Comparison of ENCODE assay signal across 9 mouse cellular contexts in genomic region chr1:187604691-187605310, GRCm38 (mm10). TPM values are rescaled to one million over a fixed set of nuclear protein-coding genes. Genes with fewer than 3 reads are reported as not detected.
DNase-seq lines count a peak whose midpoint lies in the region; ATAC-seq and TF ChIP-seq lines count a peak whose summit lies in the region.
"Had no signal": no experiment of that assay in that cellular context is flagged by ENCODE, and none has a peak within 500 bp of the region (broad histone marks: within the 10 kb centered on the region; RNA-seq: fewer than 3 reads in every experiment).

No protein-coding gene starts in this region.

- no peak for TF ChIP-seq CTCF in stomach, postnatal 0 days (IDR thresholded peaks at IDR 0.05; ENCODE audit: low read depth)
- no peak for TF ChIP-seq CTCF in liver, postnatal 0 days (IDR thresholded peaks at IDR 0.05; ENCODE audit: low read depth)

- no peak overlapping the region for H3K27ac ChIP-seq in lung, embryonic 16.5 days (ENCODE audit: low read length)
- no peak overlapping the region for H3K27ac ChIP-seq in forebrain, embryonic 15.5 days (replicated peaks)
- H3K27ac ChIP-seq in limb, embryonic 15.5 days, result no peak overlapping the region
- H3K27ac ChIP-seq in stomach, postnatal 0 days (replicated peaks), result no peak overlapping the region
- H3K27ac ChIP-seq in liver, postnatal 0 days (ENCODE audit: low read depth), result no peak overlapping the region

- H3K9ac ChIP-seq in lung, embryonic 16.5 days (ENCODE audit: low read length), result no peak overlapping the region
- no peak overlapping the region for H3K9ac ChIP-seq in forebrain, embryonic 15.5 days (replicated peaks)
- H3K9ac ChIP-seq in limb, embryonic 15.5 days, result no peak overlapping the region
- H3K9ac ChIP-seq in stomach, postnatal 0 days (ENCODE audit: low read length), result no peak overlapping the region
- H3K9ac ChIP-seq in liver, postnatal 0 days (replicated peaks), result no peak overlapping the region

- WGBS in lung, embryonic 16.5 days, result 28% methylated on average over 24 of the region's 24 CpGs
- 7% methylated on average over 24 of the region's 24 CpGs for WGBS in forebrain, embryonic 15.5 days
- WGBS in limb, embryonic 15.5 days, result 21% methylated on average over 24 of the region's 24 CpGs
- WGBS in stomach, postnatal 0 days, result 46% methylated on average over 24 of the region's 24 CpGs
- WGBS in liver, postnatal 0 days (ENCODE audit: insufficient replicate concordance), result 11% methylated on average over 24 of the region's 24 CpGs

- H3K9me3 ChIP-seq in lung, embryonic 16.5 days (ENCODE audit: control insufficient read depth, low read length), result no peaks in the 10 kb centered on the region
- H3K9me3 ChIP-seq in forebrain, embryonic 15.5 days, result no peaks in the 10 kb centered on the region
- no peaks in the 10 kb centered on the region for H3K9me3 ChIP-seq in limb, embryonic 15.5 days
- no peaks in the 10 kb centered on the region for H3K9me3 ChIP-seq in stomach, postnatal 0 days (ENCODE audit: control insufficient read depth, low read length)
- H3K9me3 ChIP-seq in liver, postnatal 0 days (ENCODE audit: low read length), result peaks cover 5% of the 10 kb centered on the region

- H3K36me3 ChIP-seq in lung, embryonic 16.5 days (ENCODE audit: control insufficient read depth, insufficient read depth, low read length), result no peaks in the 10 kb centered on the region
- no peaks in the 10 kb centered on the region for H3K36me3 ChIP-seq in forebrain, embryonic 15.5 days
- no peaks in the 10 kb centered on the region for H3K36me3 ChIP-seq in limb, embryonic 15.5 days
- no peaks in the 10 kb centered on the region for H3K36me3 ChIP-seq in stomach, postnatal 0 days (ENCODE audit: control insufficient read depth, insufficient read depth, low read length)
- no peaks in the 10 kb centered on the region for H3K36me3 ChIP-seq in liver, postnatal 0 days (replicated peaks; ENCODE audit: insufficient read depth, low read length)

- DNase-seq in lung, postnatal 25 days (ENCODE audit: low spot score), result no peak
- DNase-seq in stomach, postnatal 0 days (ENCODE audit: low spot score), result no peak
- DNase-seq in thymus, postnatal 10 days (ENCODE audit: low spot score in 2 of 2), result no peak
- DNase-seq in liver, postnatal 0 days, result no peak
- DNase-seq: right cerebral cortex, postnatal 4 days had no signal

- peak overlapping the region; percentile 26; the same call in 1 of the 2 replicates for H3K4me2 ChIP-seq in lung, embryonic 16.5 days (ENCODE audit: low read depth, low read length)
- H3K4me2 ChIP-seq in forebrain, embryonic 15.5 days (replicated peaks), result peak overlapping the region; percentile 47
- H3K4me2 ChIP-seq in limb, embryonic 15.5 days, result peak overlapping the region; percentile 39
- H3K4me2 ChIP-seq in stomach, postnatal 0 days (replicated peaks; ENCODE audit: low read depth), result no peak overlapping the region
- no peak overlapping the region for H3K4me2 ChIP-seq in liver, postnatal 0 days (ENCODE audit: low read depth, low read length)

- ATAC-seq in lung, embryonic 16.5 days (ENCODE audit: low read depth), result no peak
- ATAC-seq in forebrain, embryonic 15.5 days (replicated peaks), result no peak
- no peak for ATAC-seq in limb, embryonic 15.5 days (ENCODE audit: insufficient number of reproducible peaks, low FRiP score, low TSS enrichment, low read depth)
- ATAC-seq in stomach, postnatal 0 days (ENCODE audit: low FRiP score, low TSS enrichment), result no peak
- no peak for ATAC-seq in liver, postnatal 0 days

- H3K4me3 ChIP-seq in lung, embryonic 16.5 days (ENCODE audit: low read length), result 0 out of 2 replicates have a peak overlapping the region, but pooled peaks have one; percentile 33
- peak overlapping the region; percentile 29 for H3K4me3 ChIP-seq in forebrain, embryonic 15.5 days
- peak overlapping the region; percentile 24 for H3K4me3 ChIP-seq in limb, embryonic 15.5 days
- 0 out of 2 replicates have a peak overlapping the region, but pooled peaks have one; percentile 8 for H3K4me3 ChIP-seq in stomach, postnatal 0 days (ENCODE audit: low read depth, low read length)
- H3K4me3 ChIP-seq in liver, postnatal 0 days (ENCODE audit: low read depth, low read length), result no peak overlapping the region
- H3K4me3 ChIP-seq: megakaryocyte, embryonic 14.5 days had no signal

- no peak for TF ChIP-seq EP300 in stomach, postnatal 0 days (optimal IDR thresholded peaks at IDR 0.05)
- no peak for TF ChIP-seq EP300 in liver, postnatal 0 days (IDR thresholded peaks at IDR 0.05; ENCODE audit: low read depth)

- peaks cover 25% of the 10 kb centered on the region for H3K4me1 ChIP-seq in lung, embryonic 16.5 days (replicated peaks; ENCODE audit: control insufficient read depth, insufficient read depth, low read length)
- peaks cover 63% of the 10 kb centered on the region for H3K4me1 ChIP-seq in forebrain, embryonic 15.5 days
- H3K4me1 ChIP-seq in limb, embryonic 15.5 days, result peaks cover 48% of the 10 kb centered on the region
- 0 out of 2 replicates have a peak, but pooled peaks cover 5% of the 10 kb centered on the region for H3K4me1 ChIP-seq in stomach, postnatal 0 days (replicated peaks; ENCODE audit: control insufficient read depth, insufficient read depth)
- H3K4me1 ChIP-seq in liver, postnatal 0 days (ENCODE audit: insufficient read depth), result peaks cover 3% of the 10 kb centered on the region

- peaks cover 64% of the 10 kb centered on the region for H3K27me3 ChIP-seq in lung, embryonic 16.5 days (ENCODE audit: control insufficient read depth, insufficient read depth, low read depth, low read length)
- peaks cover 64% of the 10 kb centered on the region for H3K27me3 ChIP-seq in forebrain, embryonic 15.5 days
- peaks cover 74% of the 10 kb centered on the region for H3K27me3 ChIP-seq in limb, embryonic 15.5 days
- peaks cover 12% of the 10 kb centered on the region; the same call in 1 of the 2 replicates for H3K27me3 ChIP-seq in stomach, postnatal 0 days (ENCODE audit: control insufficient read depth, insufficient read depth, low read length)
- H3K27me3 ChIP-seq in liver, postnatal 0 days (ENCODE audit: insufficient read depth, low read length), result peaks cover 63% of the 10 kb centered on the region

RNA-seq across cellular contexts. Expression of gene Esrrg, which starts 3.8 kb away (rescaled TPM):
- polyA plus RNA-seq in lung, embryonic 16.5 days (2015; fragmentation: Nextera tagmentation; extraction: Ambion mirVana), result 1.0 and 1.5 TPM in 2 replicates
- 8.6 and 9.9 TPM in 2 replicates for polyA plus RNA-seq in forebrain, embryonic 15.5 days (2015; fragmentation: Nextera tagmentation; extraction: Ambion mirVana)
- 1.8 TPM in 2 replicates for polyA plus RNA-seq in limb, embryonic 15.5 days (2015; fragmentation: Nextera tagmentation; extraction: Ambion mirVana)
- polyA plus RNA-seq in stomach, postnatal 0 days (2015; fragmentation: Nextera tagmentation; extraction: Ambion mirVana), result 7.4 and 9.3 TPM in 2 replicates
- 0.05 and 0.11 TPM in 2 replicates for polyA plus RNA-seq in liver, postnatal 0 days (2015; fragmentation: Nextera tagmentation; extraction: Ambion mirVana)

Comparison
In these comparisons a context has a peak if more than half of its experiments do, and no peak if none do; other contexts are left out.
1. H3K4me2 ChIP-seq: peak in lung, embryonic 16.5 days (single experiment), forebrain, embryonic 15.5 days (single experiment) and limb, embryonic 15.5 days (single experiment); none in stomach, postnatal 0 days (single experiment) and liver, postnatal 0 days (single experiment).